Mouse (Mus musculus): ENCODE data around the gene Cd2ap. TPM values are rescaled to one million over a fixed set of nuclear protein-coding genes. Genes with fewer than 3 reads are reported as not detected.

The Cd2ap gene
- polyA plus RNA-seq, 1 experiment from 2014 or later: 37.4 TPM

DNA sequence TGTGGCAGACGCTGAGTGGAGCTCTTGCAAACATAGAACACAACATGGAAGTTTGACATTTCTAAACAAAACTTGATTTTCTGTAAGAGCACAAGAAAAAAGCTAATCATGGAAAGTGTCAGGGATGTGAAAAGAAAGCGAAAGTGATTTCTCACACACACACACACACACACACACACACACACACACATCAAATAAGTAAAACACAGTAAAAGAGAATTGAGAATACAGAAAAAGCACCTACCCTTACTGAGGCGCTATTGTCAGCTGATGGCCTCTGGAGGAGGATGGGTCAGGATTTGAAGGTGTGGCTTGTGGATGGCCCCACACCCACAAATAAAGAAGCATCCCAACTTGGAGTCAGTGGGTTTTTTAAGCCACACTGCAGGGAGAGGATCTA, 19.0 kb downstream of the Cd2ap start:
- H3K27ac ChIP-seq (ENCODE audit: low read depth, low read length): no peak overlapping the region
- no peaks in the 10 kb centered on the region for H3K27me3 ChIP-seq (replicated peaks; ENCODE audit: control insufficient read depth, insufficient read depth, low read length)
- H3K4me1 ChIP-seq (replicated peaks; ENCODE audit: control insufficient read depth, insufficient read depth, low read length): no peaks in the 10 kb centered on the region
- H3K9me3 ChIP-seq (ENCODE audit: control insufficient read depth): no peaks in the 10 kb centered on the region
- no peak overlapping the region for H3K9ac ChIP-seq (ENCODE audit: low read depth, low read length)
- TF ChIP-seq CTCF (IDR thresholded peaks at IDR 0.05; ENCODE audit: low read depth): no peak
- no peak overlapping the region for H3K4me2 ChIP-seq (replicated peaks; ENCODE audit: low read depth)
- WGBS: 77% methylated on average over 3 of the region's 3 CpGs
- ATAC-seq: no peak
- no peak overlapping the region for H3K4me3 ChIP-seq (ENCODE audit: low read depth, low read length)
- H3K36me3 ChIP-seq (ENCODE audit: control insufficient read depth, insufficient read depth): no peaks in the 10 kb centered on the region

DNA sequence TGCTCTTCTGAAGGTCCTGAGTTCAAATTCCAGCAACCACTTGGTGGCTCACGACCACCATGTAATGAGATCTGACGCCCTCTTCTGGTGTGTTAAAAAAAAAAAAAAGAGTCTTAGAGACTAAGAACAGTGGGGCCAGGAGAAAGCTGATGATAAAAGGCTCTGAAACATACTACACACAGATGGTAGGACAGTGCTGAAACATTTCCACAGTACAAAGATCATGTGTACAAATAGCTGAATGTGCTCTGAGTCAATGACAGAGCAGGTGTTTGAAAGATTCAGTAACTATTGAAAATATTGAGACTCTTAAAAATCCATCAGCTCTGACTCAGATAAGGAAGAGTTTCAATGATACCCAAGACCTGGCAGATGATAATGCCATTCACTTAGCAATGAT, 29.4 kb downstream of the Cd2ap start:
- no peak overlapping the region for H3K4me3 ChIP-seq (ENCODE audit: low read depth, low read length)
- peaks cover 12% of the 10 kb centered on the region for H3K36me3 ChIP-seq (ENCODE audit: control insufficient read depth, insufficient read depth)
- ATAC-seq: no peak
- H3K27me3 ChIP-seq (replicated peaks; ENCODE audit: control insufficient read depth, insufficient read depth, low read length): no peaks in the 10 kb centered on the region
- no peak overlapping the region for H3K27ac ChIP-seq (ENCODE audit: low read depth, low read length)
- H3K9ac ChIP-seq (ENCODE audit: low read depth, low read length): no peak overlapping the region
- no peak overlapping the region for H3K4me2 ChIP-seq (replicated peaks; ENCODE audit: low read depth)
- no peaks in the 10 kb centered on the region for H3K9me3 ChIP-seq (ENCODE audit: control insufficient read depth)
- WGBS: 82% methylated on average over 2 of the region's 2 CpGs
- no peak for TF ChIP-seq CTCF (IDR thresholded peaks at IDR 0.05; ENCODE audit: low read depth)
- H3K4me1 ChIP-seq (replicated peaks; ENCODE audit: control insufficient read depth, insufficient read depth, low read length): 0 out of 2 replicates have a peak, but pooled peaks cover 3% of the 10 kb centered on the region

DNA sequence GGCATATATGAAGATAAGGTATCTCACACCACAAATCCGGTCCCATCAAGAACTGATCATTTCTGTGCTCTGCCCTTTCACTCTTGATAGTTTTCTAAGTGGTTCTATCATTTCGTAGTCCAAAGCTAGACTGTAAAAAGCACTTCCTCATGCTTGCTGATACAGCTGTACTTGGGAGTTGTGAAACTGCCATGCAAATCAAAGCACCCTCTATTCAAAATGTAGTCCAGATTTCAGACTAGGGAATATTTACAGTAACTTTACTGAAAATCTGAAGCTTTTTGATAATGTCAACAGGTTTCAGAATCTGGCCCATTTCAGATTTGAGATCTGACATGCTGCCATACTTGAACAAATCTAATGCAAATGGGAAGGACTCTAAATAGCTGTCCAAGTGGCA, 39.3 kb downstream of the Cd2ap start:
- Histone ChIP-seq H3K4me1 (replicated peaks; ENCODE audit: control insufficient read depth, insufficient read depth, low read length) (no peaks in the 10 kb centered on the region), H3K36me3 (ENCODE audit: control insufficient read depth, insufficient read depth) (peaks cover 11% of the 10 kb centered on the region), H3K9me3 (ENCODE audit: control insufficient read depth) (no peaks in the 10 kb centered on the region), H3K27ac (ENCODE audit: low read depth, low read length) (no peak overlapping the region), H3K9ac (ENCODE audit: low read depth, low read length) (no peak overlapping the region), H3K27me3 (replicated peaks; ENCODE audit: control insufficient read depth, insufficient read depth, low read length) (no peaks in the 10 kb centered on the region), H3K4me2 (replicated peaks; ENCODE audit: low read depth) (no peak overlapping the region), H3K4me3 (ENCODE audit: low read depth, low read length) (no peak overlapping the region)
- 60% methylated on average over 2 of the region's 2 CpGs for WGBS
- no peak for TF ChIP-seq CTCF (IDR thresholded peaks at IDR 0.05; ENCODE audit: low read depth)
- ATAC-seq: no peak

DNA sequence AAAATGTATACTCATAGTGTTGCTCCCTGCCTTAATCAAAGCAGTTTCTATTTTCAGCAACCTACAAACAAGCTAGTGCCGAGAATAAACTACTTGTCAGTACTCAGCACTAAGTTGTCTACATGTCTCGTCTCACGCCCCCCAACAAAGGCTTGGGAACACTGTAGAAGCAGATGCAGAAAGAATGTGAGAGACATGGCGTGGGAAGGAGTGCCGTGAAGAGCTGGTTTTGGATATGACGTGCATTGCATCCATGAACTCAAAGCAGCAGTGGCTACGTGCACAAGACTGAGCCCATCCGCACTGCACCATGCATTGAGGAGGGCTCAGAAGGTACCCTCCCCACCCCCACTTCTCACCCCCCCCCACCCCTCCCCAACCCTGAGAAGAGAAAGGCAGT, 53.7 kb downstream of the Cd2ap start:
- H3K27me3 ChIP-seq (replicated peaks; ENCODE audit: control insufficient read depth, insufficient read depth, low read length): no peaks in the 10 kb centered on the region
- TF ChIP-seq CTCF (IDR thresholded peaks at IDR 0.05; ENCODE audit: low read depth): no peak
- H3K4me1 ChIP-seq (replicated peaks; ENCODE audit: control insufficient read depth, insufficient read depth, low read length): no peaks in the 10 kb centered on the region
- no peak overlapping the region for H3K27ac ChIP-seq (ENCODE audit: low read depth, low read length)
- H3K4me2 ChIP-seq (replicated peaks; ENCODE audit: low read depth): no peak overlapping the region
- no peak overlapping the region for H3K9ac ChIP-seq (ENCODE audit: low read depth, low read length)
- 92% methylated on average over 8 of the region's 8 CpGs for WGBS
- peaks cover 40% of the 10 kb centered on the region for H3K36me3 ChIP-seq (ENCODE audit: control insufficient read depth, insufficient read depth)
- H3K4me3 ChIP-seq (ENCODE audit: low read depth, low read length): no peak overlapping the region
- no peak for ATAC-seq
- no peaks in the 10 kb centered on the region for H3K9me3 ChIP-seq (ENCODE audit: control insufficient read depth)

DNA sequence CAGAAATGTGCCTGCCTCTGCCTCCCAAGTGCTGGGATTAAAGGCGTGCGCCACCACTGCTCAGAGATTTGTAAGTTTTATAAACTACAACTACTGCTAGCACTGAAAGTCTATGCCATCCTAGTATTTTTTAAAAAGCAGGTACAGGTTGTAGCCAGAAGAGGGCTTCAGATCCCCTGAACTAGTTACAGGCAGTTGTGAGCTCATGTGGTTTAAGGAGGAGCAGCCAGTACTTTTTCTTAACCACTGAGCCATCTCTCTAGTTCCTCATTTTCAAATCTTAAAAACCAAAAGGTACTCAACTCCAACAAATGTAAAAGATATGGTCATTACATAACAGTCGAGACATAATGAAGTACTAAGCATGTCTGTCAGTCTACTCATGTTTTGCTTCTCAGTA, 61.1 kb downstream of the Cd2ap start:
- no peak for ATAC-seq
- 86% methylated on average over 3 of the region's 3 CpGs for WGBS
- TF ChIP-seq CTCF (IDR thresholded peaks at IDR 0.05; ENCODE audit: low read depth): peak; percentile 41

DNA sequence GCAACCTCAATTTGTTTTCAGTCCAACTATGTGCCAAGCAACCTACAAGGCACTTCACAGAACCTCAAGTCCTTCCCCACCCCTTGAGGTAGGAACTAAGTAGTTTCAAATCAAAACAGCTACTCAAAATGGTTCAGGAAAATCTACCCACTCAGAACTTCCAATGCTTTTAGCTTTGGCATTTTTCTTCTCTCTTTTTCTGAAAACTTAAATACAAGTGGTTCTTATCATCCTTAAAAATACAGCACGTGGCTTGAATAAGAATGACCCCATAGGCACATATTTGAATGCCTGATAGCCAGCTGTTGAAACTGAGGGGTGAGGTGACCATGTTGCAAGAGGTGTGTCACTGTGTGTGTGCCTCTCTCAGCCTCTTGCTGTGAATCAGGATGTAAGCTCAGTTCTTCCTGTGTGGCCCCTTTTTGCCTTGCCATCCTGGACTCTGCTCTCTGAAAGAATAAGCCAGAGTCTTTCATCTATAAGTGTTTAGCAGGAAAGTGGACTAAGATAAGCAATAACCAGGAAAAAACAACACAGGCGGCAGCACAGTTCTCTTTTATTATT, 84.0 kb downstream of the Cd2ap start:
- WGBS: 48% methylated on average over 2 of the region's 2 CpGs
- no peak for TF ChIP-seq CTCF (IDR thresholded peaks at IDR 0.05; ENCODE audit: low read depth)
- peaks cover 13% of the 10 kb centered on the region for H3K36me3 ChIP-seq (ENCODE audit: control insufficient read depth, insufficient read depth)
- H3K27me3 ChIP-seq (replicated peaks; ENCODE audit: control insufficient read depth, insufficient read depth, low read length): no peaks in the 10 kb centered on the region
- ATAC-seq: peak; percentile 72
- H3K4me3 ChIP-seq (ENCODE audit: low read depth, low read length): no peak overlapping the region
- no peaks in the 10 kb centered on the region; the same call in 1 of the 2 replicates for H3K4me1 ChIP-seq (replicated peaks; ENCODE audit: control insufficient read depth, insufficient read depth, low read length)
- H3K9ac ChIP-seq (ENCODE audit: low read depth, low read length): no peak overlapping the region
- H3K4me2 ChIP-seq (replicated peaks; ENCODE audit: low read depth): no peak overlapping the region
- no peaks in the 10 kb centered on the region for H3K9me3 ChIP-seq (ENCODE audit: control insufficient read depth)
- H3K27ac ChIP-seq (ENCODE audit: low read depth, low read length): no peak overlapping the region

More for the DNA sequence above, 61.1 kb downstream of the Cd2ap start:
- Histone ChIP-seq H3K4me2 (replicated peaks; ENCODE audit: low read depth) (no peak overlapping the region), H3K27ac (ENCODE audit: low read depth, low read length) (no peak overlapping the region), H3K9me3 (ENCODE audit: control insufficient read depth) (no peaks in the 10 kb centered on the region), H3K36me3 (ENCODE audit: control insufficient read depth, insufficient read depth) (peaks cover 29% of the 10 kb centered on the region), H3K4me1 (replicated peaks; ENCODE audit: control insufficient read depth, insufficient read depth, low read length) (no peaks in the 10 kb centered on the region), H3K27me3 (replicated peaks; ENCODE audit: control insufficient read depth, insufficient read depth, low read length) (no peaks in the 10 kb centered on the region), H3K9ac (ENCODE audit: low read depth, low read length) (no peak overlapping the region), H3K4me3 (ENCODE audit: low read depth, low read length) (no peak overlapping the region)

DNA sequence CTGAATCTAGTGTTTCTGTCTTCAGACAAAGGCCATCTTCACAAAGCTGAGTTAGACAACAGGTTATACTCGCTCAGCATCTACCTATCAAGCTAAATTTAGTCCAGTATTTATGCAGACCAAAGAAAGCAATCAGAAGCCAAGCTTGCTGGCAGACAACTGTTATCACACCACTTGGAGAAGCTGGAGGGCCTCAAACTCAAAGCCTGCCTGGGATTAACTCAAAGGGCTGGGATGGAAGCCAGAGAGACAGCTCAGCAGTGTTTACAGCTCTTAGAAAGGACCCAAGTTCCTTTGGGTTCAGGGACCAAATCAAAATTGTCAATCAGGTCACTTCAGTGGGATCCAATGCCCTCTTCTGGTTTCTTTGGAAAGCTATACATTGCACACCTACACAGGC, 85.7 kb downstream of the Cd2ap start:
- Histone ChIP-seq H3K9ac (ENCODE audit: low read depth, low read length) (no peak overlapping the region), H3K4me1 (replicated peaks; ENCODE audit: control insufficient read depth, insufficient read depth, low read length) (no peaks in the 10 kb centered on the region; the same call in 1 of the 2 replicates), H3K27me3 (replicated peaks; ENCODE audit: control insufficient read depth, insufficient read depth, low read length) (no peaks in the 10 kb centered on the region), H3K4me2 (replicated peaks; ENCODE audit: low read depth) (no peak overlapping the region), H3K9me3 (ENCODE audit: control insufficient read depth) (no peaks in the 10 kb centered on the region), H3K27ac (ENCODE audit: low read depth, low read length) (no peak overlapping the region), H3K36me3 (ENCODE audit: control insufficient read depth, insufficient read depth) (peaks cover 12% of the 10 kb centered on the region; the same call in 1 of the 2 replicates), H3K4me3 (ENCODE audit: low read depth, low read length) (no peak overlapping the region)
- no peak for ATAC-seq
- WGBS: 80% methylated on average over 1 of the region's 1 CpGs
- no peak for TF ChIP-seq CTCF (IDR thresholded peaks at IDR 0.05; ENCODE audit: low read depth)

Measured in intestine, postnatal 0 days (tissue).